Mouse (Mus musculus) lung, postnatal 0 days (tissue): Measurements from ENCODE around the gene Tmem50b. TPM values are rescaled to one million over a fixed set of nuclear protein-coding genes. Genes with fewer than 3 reads are reported as not detected.

Experiments
- ATAC-seq: fragments of 200-750 bp; cut with Nextera tagmentation; 2 replicates; pipeline ENCODE4 v1.8.0; 2017; ENCODE audit warnings: moderate library complexity
- DNase-seq: peaks from one replicate; pipeline ENCODE4 v3.0.0-alpha.2; 2016; ENCODE audit warnings: low spot score
- H3K27ac ChIP-seq: fragments of 300-500 bp; sonication (generic); 2 replicates; pipeline ENCODE4 v1.5.1; 2014; ENCODE audit warnings: antibody characterized with exemption, mild to moderate bottlenecking, low read length, mixed read lengths
- H3K27me3 ChIP-seq: fragments of 300-500 bp; sonication (generic); replicated peaks from 2 replicates; pipeline ENCODE4 v1.6.1; 2014; ENCODE audit warnings: low read length, mixed read lengths; ENCODE audit not compliant: insufficient read depth
- H3K36me3 ChIP-seq: fragments of 300-500 bp; sonication (generic); 2 replicates; pipeline ENCODE4 v1.6.1; 2014; ENCODE audit warnings: low read length, mixed read lengths; ENCODE audit not compliant: insufficient read depth
- H3K4me1 ChIP-seq: fragments of 300-500 bp; sonication (generic); 2 replicates; pipeline ENCODE4 v1.6.1; 2014; ENCODE audit warnings: antibody characterized with exemption, low read depth, low read length, mixed read lengths; ENCODE audit not compliant: insufficient read depth
- H3K4me2 ChIP-seq: fragments of 300-500 bp; sonication (generic); replicated peaks from 2 replicates; pipeline ENCODE4 v1.6.1; 2014; ENCODE audit warnings: low read depth, mild to moderate bottlenecking, low read length, moderate library complexity, mixed read lengths
- H3K4me3 ChIP-seq: fragments of 300-500 bp; sonication (generic); 2 replicates; pipeline ENCODE4 v1.5.1; 2014; ENCODE audit warnings: low read depth, low read length
- H3K9ac ChIP-seq: fragments of 300-500 bp; sonication (generic); replicated peaks from 2 replicates; pipeline ENCODE4 v1.6.1; 2014; ENCODE audit warnings: low read depth, mild to moderate bottlenecking
- H3K9me3 ChIP-seq: fragments of 300-500 bp; sonication (generic); 2 replicates; pipeline ENCODE4 v1.6.1; 2016; ENCODE audit warnings: low read length, mixed read lengths
- CTCF ChIP-seq: IDR thresholded peaks from 2 replicates; pipeline ENCODE4 v1.5.1; 2016; ENCODE audit warnings: antibody characterized with exemption, mild to moderate bottlenecking
- EP300 ChIP-seq: IDR thresholded peaks from 2 replicates; pipeline ENCODE4 v1.6.1; 2016; ENCODE audit warnings: antibody characterized with exemption, mild to moderate bottlenecking, control low read depth
- WGBS: fragments of 180-500 bp; shearing (Covaris S2); extraction: QIAGEN DNeasy Blood & Tissue Kit; methylation state at CpG from one replicate; pipeline ENCODE4 v1.1.7; 2014; 5-methylcytosine and 5-hydroxymethylcytosine counted together
- polyA plus RNA-seq: library from polyadenylated mRNA; unstranded; fragments of >200 nt; fragmentation: Nextera tagmentation; extraction: Ambion mirVana; gene quantifications from 2 replicates; pipeline ENCODE4 v1.2.1, GENCODE M21; 2015

The Tmem50b gene
- polyA plus RNA-seq, 1 experiment from 2014 or later: 160 TPM

- DNase-seq: no peak
- WGBS: 52% methylated on average over 9 of the region's 9 CpGs
- Histone ChIP-seq H3K27ac (no peak overlapping the region), H3K27me3 (no peaks in the 10 kb centered on the region), H3K36me3 (peaks cover 16% of the 10 kb centered on the region), H3K9me3 (no peaks in the 10 kb centered on the region), H3K4me2 (no peak overlapping the region), H3K9ac (no peak overlapping the region), H3K4me3 (no peak overlapping the region), H3K4me1 (no peaks in the 10 kb centered on the region)
- ATAC-seq: no peak
- TF ChIP-seq CTCF: no peak
- TF ChIP-seq EP300: no peak
These were observed 32.2 kb downstream of the Tmem50b start for GRCm38 (mm10) chr16:91565292-91565951.

- Histone ChIP-seq H3K27ac (no peak overlapping the region), H3K27me3 (no peaks in the 10 kb centered on the region), H3K4me2 (no peak overlapping the region)
These were observed 32.9 kb downstream of the Tmem50b start for GRCm38 (mm10) chr16:91564580-91565291.

DNA sequence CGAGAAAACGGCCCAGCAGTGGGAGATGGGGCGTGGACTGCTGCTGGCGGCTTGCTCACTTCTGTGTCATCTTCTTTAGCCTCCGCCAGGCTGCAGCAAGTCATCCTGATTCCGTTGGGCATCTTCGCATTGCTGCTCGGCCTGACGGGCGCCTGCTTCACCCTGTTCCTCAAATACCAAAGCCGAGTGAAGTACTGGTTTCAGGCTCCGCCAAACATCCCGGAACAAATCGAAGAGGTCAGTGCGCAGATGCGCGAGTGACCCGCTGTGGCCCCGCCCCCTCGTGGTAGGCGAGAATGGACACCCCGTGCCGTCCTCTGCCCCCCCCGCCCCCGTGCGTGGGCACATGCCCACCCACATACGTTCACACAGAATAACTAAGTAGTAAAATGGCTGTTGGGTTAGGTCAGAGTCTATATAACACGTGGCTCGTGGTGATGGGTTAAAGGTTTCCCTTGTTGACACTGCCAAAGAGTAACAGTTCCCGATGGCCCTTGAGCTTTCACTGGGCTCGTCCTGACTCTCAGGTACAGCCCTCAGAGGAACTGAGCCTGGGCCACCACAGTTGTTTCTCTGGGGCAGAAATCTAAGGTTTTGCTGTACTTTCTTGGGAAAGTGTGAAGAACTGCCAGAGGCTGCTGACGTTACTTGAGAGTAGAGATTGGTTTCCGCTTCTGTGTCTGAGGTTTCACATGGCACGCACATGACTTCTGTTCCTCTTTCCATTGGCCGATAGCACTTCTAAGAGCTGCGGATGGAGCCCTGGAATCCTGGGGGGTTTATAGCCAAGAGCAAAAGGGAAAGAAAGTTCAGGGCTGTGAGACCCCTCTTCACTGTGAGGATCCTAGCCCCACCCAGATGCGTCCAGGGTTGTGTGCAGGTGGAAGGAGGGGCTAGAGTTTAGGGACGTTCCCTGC is 35.8 kb downstream of the Tmem50b start:
- H3K27ac ChIP-seq: no peak overlapping the region
- no peaks in the 10 kb centered on the region for H3K9me3 ChIP-seq
- H3K4me1 ChIP-seq: no peaks in the 10 kb centered on the region
- H3K36me3 ChIP-seq: peaks cover 18% of the 10 kb centered on the region
- DNase-seq: no peak
- 73% methylated on average over 38 of the region's 38 CpGs for WGBS
- TF ChIP-seq CTCF (no peak), EP300 (no peak)
- H3K4me2 ChIP-seq: no peak overlapping the region
- no peak for ATAC-seq
- no peaks in the 10 kb centered on the region for H3K27me3 ChIP-seq
- H3K4me3 ChIP-seq: no peak overlapping the region
- no peak overlapping the region for H3K9ac ChIP-seq

More at GRCm38 (mm10) chr16:91564580-91565291, 32.9 kb downstream of the Tmem50b start:
- TF ChIP-seq EP300 (no peak), CTCF (no peak)
- WGBS: 80% methylated on average over 4 of the region's 4 CpGs
- no peak for DNase-seq
- no peak for ATAC-seq
- Histone ChIP-seq H3K36me3 (peaks cover 16% of the 10 kb centered on the region), H3K9me3 (no peaks in the 10 kb centered on the region), H3K4me3 (no peak overlapping the region), H3K4me1 (no peaks in the 10 kb centered on the region), H3K9ac (no peak overlapping the region)

GRCm38 (mm10) chr16:91561099-91561498 is 36.5 kb downstream of the Tmem50b start:
- DNase-seq (peak; percentile 71), ATAC-seq (peak; percentile 58)
- Histone ChIP-seq H3K4me3 (no peak overlapping the region), H3K27ac (no peak overlapping the region), H3K4me2 (no peak overlapping the region), H3K27me3 (no peaks in the 10 kb centered on the region), H3K4me1 (no peaks in the 10 kb centered on the region), H3K9me3 (no peaks in the 10 kb centered on the region), H3K9ac (no peak overlapping the region), H3K36me3 (peaks cover 22% of the 10 kb centered on the region)
- WGBS: 51% methylated on average over 9 of the region's 9 CpGs
- TF ChIP-seq EP300: no peak
- peak; percentile 85 for TF ChIP-seq CTCF

- Histone ChIP-seq H3K36me3 (peaks cover 24% of the 10 kb centered on the region), H3K9me3 (no peaks in the 10 kb centered on the region), H3K27ac (no peak overlapping the region), H3K27me3 (no peaks in the 10 kb centered on the region), H3K9ac (no peak overlapping the region), H3K4me1 (peaks cover 8% of the 10 kb centered on the region; the same call in 1 of the 2 replicates), H3K4me3 (no peak overlapping the region), H3K4me2 (no peak overlapping the region)
- TF ChIP-seq EP300: no peak
- TF ChIP-seq CTCF: no peak
- DNase-seq (peak; percentile 69), ATAC-seq (peak; percentile 72)
- WGBS: 68% methylated on average over 15 of the region's 15 CpGs
These were observed 39.9 kb downstream of the Tmem50b start for GRCm38 (mm10) chr16:91557693-91558092.

GRCm38 (mm10) chr16:91557214-91557613 is 40.4 kb downstream of the Tmem50b start:
- no peak overlapping the region for H3K9ac ChIP-seq
- H3K36me3 ChIP-seq: peaks cover 20% of the 10 kb centered on the region
- H3K9me3 ChIP-seq: no peaks in the 10 kb centered on the region
- no peak for ATAC-seq
- no peak overlapping the region for H3K4me3 ChIP-seq
- no peak overlapping the region for H3K4me2 ChIP-seq
- peaks cover 8% of the 10 kb centered on the region; the same call in 1 of the 2 replicates for H3K4me1 ChIP-seq
- no peak for DNase-seq
- no peak for TF ChIP-seq EP300
- TF ChIP-seq CTCF: no peak
- H3K27me3 ChIP-seq: no peaks in the 10 kb centered on the region
- 74% methylated on average over 7 of the region's 7 CpGs for WGBS
- H3K27ac ChIP-seq: no peak overlapping the region
